Mouse (Mus musculus) heart, embryonic 13.5 days (tissue): Measurements from ENCODE around the gene Ldlrad3. TPM values are rescaled to one million over a fixed set of nuclear protein-coding genes. Genes with fewer than 3 reads are reported as not detected.

Experiments
- ATAC-seq: fragments of 200-750 bp; cut with Nextera tagmentation; 2 replicates; pipeline ENCODE4 v1.8.0; 2017; ENCODE audit warnings: moderate TSS enrichment; ENCODE audit not compliant: insufficient number of reproducible peaks, low FRiP score, low TSS enrichment; ENCODE audit errors: extremely low read depth
- H3K27ac ChIP-seq: fragments of 300-500 bp; sonication (generic); replicated peaks from 2 replicates; pipeline ENCODE4 v1.5.1; 2015; ENCODE audit warnings: moderate library complexity, mild to moderate bottlenecking, inconsistent platforms
- H3K27me3 ChIP-seq: fragments of 300-500 bp; sonication (generic); replicated peaks from 2 replicates; pipeline ENCODE4 v1.6.1; 2015; ENCODE audit warnings: mild to moderate bottlenecking, inconsistent platforms
- H3K36me3 ChIP-seq: fragments of 300-500 bp; sonication (generic); 2 replicates; pipeline ENCODE4 v1.6.1; 2015; ENCODE audit warnings: mild to moderate bottlenecking, inconsistent platforms
- H3K4me1 ChIP-seq: fragments of 300-500 bp; sonication (generic); 2 replicates; pipeline ENCODE4 v1.6.1; 2015; ENCODE audit warnings: inconsistent platforms
- H3K4me2 ChIP-seq: fragments of 300-500 bp; sonication (generic); 2 replicates; pipeline ENCODE4 v1.6.1; 2015; ENCODE audit warnings: inconsistent platforms, mild to moderate bottlenecking, moderate library complexity
- H3K4me3 ChIP-seq: fragments of 300-500 bp; sonication (generic); 2 replicates; pipeline ENCODE4 v1.5.1; 2015; ENCODE audit warnings: moderate library complexity, mild to moderate bottlenecking, inconsistent platforms
- H3K9ac ChIP-seq: fragments of 300-500 bp; sonication (generic); 2 replicates; pipeline ENCODE4 v1.6.1; 2015; ENCODE audit warnings: inconsistent platforms, mild to moderate bottlenecking, moderate library complexity
- H3K9me3 ChIP-seq: fragments of 300-500 bp; sonication (generic); 2 replicates; pipeline ENCODE4 v1.6.1; 2016; ENCODE audit warnings: inconsistent platforms
- WGBS: fragments of 180-500 bp; shearing (Covaris S2); methylation state at CpG from one replicate; pipeline ENCODE4 v1.1.7; 2015; ENCODE audit warnings: mixed read lengths; 5-methylcytosine and 5-hydroxymethylcytosine counted together
- polyA plus RNA-seq: library from polyadenylated mRNA; unstranded; fragments of >200 nt; fragmentation: Nextera tagmentation; extraction: Ambion mirVana; gene quantifications from 2 replicates; pipeline ENCODE4 v1.2.1, GENCODE M21; 2015

Ldlrad3 gene
- polyA plus RNA-seq, 1 experiment from 2014 or later: 16.3 TPM

- H3K4me2 ChIP-seq: peak overlapping the region; percentile 62
- H3K9me3 ChIP-seq: no peaks in the 10 kb centered on the region
- H3K4me1 ChIP-seq: peaks cover 8% of the 10 kb centered on the region
- peaks cover 14% of the 10 kb centered on the region for H3K36me3 ChIP-seq
- peak overlapping the region; percentile 71; the same call in 1 of the 2 replicates for H3K9ac ChIP-seq
- H3K4me3 ChIP-seq: peak overlapping the region; percentile 13; the same call in 1 of the 2 replicates
- ATAC-seq: no peak
- 21% methylated on average over 21 of the region's 21 CpGs for WGBS
- H3K27ac ChIP-seq: no peak overlapping the region
- H3K27me3 ChIP-seq: 0 out of 2 replicates have a peak, but pooled peaks cover 3% of the 10 kb centered on the region
Measured at GRCm38 (mm10) chr2:101905534-101906378, 280.4 kb downstream of the Ldlrad3 start.

GRCm38 (mm10) chr2:101902196-101902595, 284.0 kb downstream of the Ldlrad3 start:
- H3K4me3 ChIP-seq: no peak overlapping the region
- H3K4me2 ChIP-seq: no peak overlapping the region
- H3K27ac ChIP-seq: no peak overlapping the region
- 0 out of 2 replicates have a peak, but pooled peaks cover 2% of the 10 kb centered on the region for H3K27me3 ChIP-seq
- no peak overlapping the region for H3K9ac ChIP-seq
- peaks cover 8% of the 10 kb centered on the region for H3K4me1 ChIP-seq
- no peak for ATAC-seq
- 81% methylated on average over 4 of the region's 4 CpGs for WGBS
- no peaks in the 10 kb centered on the region for H3K9me3 ChIP-seq
- H3K36me3 ChIP-seq: peaks cover 28% of the 10 kb centered on the region

Other genes starting within 250 kb of the Ldlrad3 start
- 17.7 and 19.9 TPM in 2 replicates for gene Trim44, start 221.4 kb upstream of the Ldlrad3 start, polyA plus RNA-seq